ENCODE assay signal across 8 mouse cellular contexts in genomic region chr15:83527092-83527437, GRCm38 (mm10). TPM values are rescaled to one million over a fixed set of nuclear protein-coding genes. Genes with fewer than 3 reads are reported as not detected.
DNase-seq lines count a peak whose midpoint lies in the region; ATAC-seq lines count a peak whose summit lies in the region.

No protein-coding gene starts in this region.

- H3K9me3 ChIP-seq in limb, embryonic 15.5 days = no peaks in the 10 kb centered on the region

- peaks cover 56% of the 10 kb centered on the region for H3K27me3 ChIP-seq in limb, embryonic 15.5 days

- ATAC-seq in limb, embryonic 15.5 days (ENCODE audit: insufficient number of reproducible peaks, low FRiP score, low TSS enrichment, low read depth) = no peak
- peak; percentile 4; the same call in 1 of the 2 replicates for ATAC-seq in neutrophil, adult 5-6 weeks (ENCODE audit: extremely low read depth, insufficient number of reproducible peaks, low FRiP score, poor library complexity, severe bottlenecking)

- no peaks in the 10 kb centered on the region for H3K36me3 ChIP-seq in limb, embryonic 15.5 days

- 2% methylated on average over 26 of the region's 26 CpGs for whole genome bisulfite sequencing in limb, embryonic 15.5 days

- peak overlapping the region; percentile 52 for H3K4me3 ChIP-seq in limb, embryonic 15.5 days

- peak; percentile 27 for DNase-seq in embryo, embryonic 10 days (ENCODE audit: low spot score)
- no peak for DNase-seq in embryo, embryonic 9.5 days (ENCODE audit: extremely low spot score)
- DNase-seq in urinary bladder, postnatal 25 days (ENCODE audit: low spot score) = peak; percentile 23
- no peak for DNase-seq in urinary bladder, postnatal 10 days (ENCODE audit: low spot score)
- DNase-seq in urinary bladder, adult 18-20 months (ENCODE audit: low spot score in 2 of 2) = no peak
- DNase-seq in adrenal gland, adult 8-10 months = no peak

- H3K4me1 ChIP-seq in limb, embryonic 15.5 days = peaks cover 17% of the 10 kb centered on the region

- H3K9ac ChIP-seq in limb, embryonic 15.5 days = peak overlapping the region; percentile 23; the same call in 1 of the 2 replicates

- no peak overlapping the region for H3K27ac ChIP-seq in limb, embryonic 15.5 days

- peak overlapping the region; percentile 96 for H3K4me2 ChIP-seq in limb, embryonic 15.5 days

RNA-seq across cellular contexts. Expression of gene Bik, which starts 0.4 kb away (rescaled TPM):
- 4.1 and 5.0 TPM in 2 replicates for polyA plus RNA-seq in limb, embryonic 15.5 days (2015; fragmentation: Nextera tagmentation; extraction: Ambion mirVana)
- total RNA-seq in neutrophil, adult 5-6 weeks (2017) = 0.47 TPM in 1 of 2 replicates, not detected in the other
- total RNA-seq in adrenal gland, adult 8-10 months (2022) = 1 to 10 TPM; 3.1 to 8.1 (median 5.4) TPM

RNA-seq across cellular contexts. Expression of gene Ttll1, which starts 16.4 kb away (rescaled TPM):
- polyA plus RNA-seq in limb, embryonic 15.5 days (2015; fragmentation: Nextera tagmentation; extraction: Ambion mirVana) = 19.1 and 19.3 TPM in 2 replicates
- 5.4 and 6.1 TPM in 2 replicates for total RNA-seq in neutrophil, adult 5-6 weeks (2017)
- total RNA-seq in adrenal gland, adult 8-10 months (2022) = 10 to 100 TPM in 2 of 4 experiments, 1 to 10 TPM in 2; 9.8 to 16.5 (median 13.1) TPM

RNA-seq across cellular contexts. Expression of gene Tspo, which starts 36.3 kb away (rescaled TPM):
- polyA plus RNA-seq in limb, embryonic 15.5 days (2015; fragmentation: Nextera tagmentation; extraction: Ambion mirVana) = 56.4 and 69.4 TPM in 2 replicates
- 60.5 and 62.7 TPM in 2 replicates for total RNA-seq in neutrophil, adult 5-6 weeks (2017)
- 100 to 1,000 TPM; 480 to 546 (median 516) TPM for total RNA-seq in adrenal gland, adult 8-10 months (2022)

RNA-seq across cellular contexts. Expression of gene Mcat, which starts 36.5 kb away (rescaled TPM):
- 28.8 and 31.5 TPM in 2 replicates for polyA plus RNA-seq in limb, embryonic 15.5 days (2015; fragmentation: Nextera tagmentation; extraction: Ambion mirVana)
- total RNA-seq in neutrophil, adult 5-6 weeks (2017) = 10.9 and 11.3 TPM in 2 replicates
- total RNA-seq in adrenal gland, adult 8-10 months (2022) = 10 to 100 TPM; 38.4 to 51.7 (median 43.9) TPM

Comparison
In these comparisons a context has a peak if more than half of its experiments do, and no peak if none do; other contexts are left out.
1. DNase-seq: peak in embryo, embryonic 10 days (single experiment) and urinary bladder, postnatal 25 days (single experiment); none in embryo, embryonic 9.5 days (single experiment), urinary bladder, postnatal 10 days (single experiment), urinary bladder, adult 18-20 months (0 of 2) and adrenal gland, adult 8-10 months (single experiment).